Mouse (Mus musculus) cerebellum, adult 2 months (tissue): Measurements from ENCODE around the gene Gm10837. TPM values are rescaled to one million over a fixed set of nuclear protein-coding genes. Genes with fewer than 3 reads are reported as not detected.
A peak's percentile ranks its signal among the peaks of the same experiment; 100 is the strongest.

Experiments used
- DNase-seq, 2 experiments: peaks; one replicate each; pipeline ENCODE4 v3.0.0; 2021
- H3K27ac ChIP-seq: fragments of 200-500 bp; 2 replicates; pipeline ENCODE4 v1.5.1; 2012; ENCODE audit warnings: low read length, control low read depth, inconsistent platforms; ENCODE audit not compliant: insufficient read depth
- H3K27me3 ChIP-seq: fragments of 200-500 bp; 2 replicates; pipeline ENCODE4 v1.6.1; 2012; ENCODE audit warnings: inconsistent platforms, mild to moderate bottlenecking, low read length, moderate library complexity; ENCODE audit not compliant: control insufficient read depth, insufficient read depth
- H3K4me1 ChIP-seq: fragments of 200-500 bp; 2 replicates; pipeline ENCODE4 v1.6.1; 2011; ENCODE audit warnings: low read length; ENCODE audit not compliant: control insufficient read depth, insufficient read depth
- H3K4me3 ChIP-seq: fragments of 200-500 bp; replicated peaks from 2 replicates; pipeline ENCODE3; 2011; ENCODE audit warnings: mild to moderate bottlenecking, low read depth, low read length, control low read depth; ENCODE audit not compliant: insufficient read depth
- CTCF ChIP-seq: fragments of 200-500 bp; IDR thresholded peaks from 2 replicates; pipeline ENCODE4 v1.5.1; 2011; ENCODE audit warnings: low read depth, mild to moderate bottlenecking, control low read depth, low read length, moderate library complexity, borderline replicate concordance; ENCODE audit not compliant: insufficient read depth
- POLR2A ChIP-seq: fragments of 200-500 bp; IDR thresholded peaks from 2 replicates; pipeline ENCODE4 v1.6.1; 2011; ENCODE audit warnings: low read length, control low read depth, borderline replicate concordance; ENCODE audit not compliant: insufficient read depth
- WGBS: fragments of 180-500 bp; shearing (Covaris S2); methylation state at CpG from one replicate; pipeline ENCODE4 v1.1.7; 2018; 5-methylcytosine and 5-hydroxymethylcytosine counted together
- polyA plus RNA-seq: library from polyadenylated mRNA; depleted of rRNA; stranded (reverse); fragments of >200 nt; gene quantifications from 2 replicates; pipeline ENCODE4 v1.2.3, GENCODE M21; 2012; rRNA removed

Gene Gm10837
- polyA plus RNA-seq = 2.7 TPM in 2 replicates

DNA sequence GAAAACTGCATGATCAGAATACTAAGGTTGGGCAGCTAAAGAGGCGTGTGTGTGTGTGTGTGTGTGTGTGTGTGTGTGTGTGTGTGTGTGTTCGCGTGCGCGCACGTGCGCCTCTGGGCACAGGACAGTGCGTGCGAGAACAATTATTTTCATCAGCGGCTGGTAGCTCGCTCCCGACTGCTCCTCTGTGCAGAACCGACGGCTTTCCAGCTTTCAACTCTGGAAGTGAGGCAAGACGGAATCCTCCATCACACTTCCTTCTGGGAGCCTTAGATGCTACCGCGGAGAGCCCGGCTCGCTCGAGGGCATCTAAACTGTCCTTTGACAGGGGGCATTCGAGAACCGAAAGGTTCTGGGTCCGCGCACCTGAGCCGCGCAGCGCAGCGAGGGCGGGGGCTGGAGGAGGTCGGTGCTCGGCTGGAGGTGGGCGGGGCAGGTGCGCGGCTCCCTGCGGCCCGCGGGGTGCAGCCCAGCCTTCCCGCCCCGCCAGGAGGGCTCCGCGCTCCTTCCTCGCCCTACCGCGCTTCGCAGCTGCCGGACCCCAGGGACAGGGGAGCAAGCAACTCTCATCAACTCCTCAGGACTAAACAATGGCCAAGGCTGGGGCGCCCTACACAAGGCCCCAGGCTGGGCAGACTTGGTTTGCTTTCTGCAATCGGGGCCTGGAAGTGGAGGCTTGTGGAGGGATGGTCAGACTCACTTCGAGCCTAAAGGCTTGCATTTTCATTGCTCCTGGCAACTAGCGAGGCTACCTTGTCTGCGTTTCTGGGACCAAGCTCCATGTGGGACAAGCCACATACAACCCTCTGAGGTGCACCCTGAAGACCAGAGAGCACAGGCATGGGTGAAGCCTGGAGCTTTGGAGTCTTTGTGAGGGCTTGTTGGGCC, at the start of gene Gm10837:
Gene Gm10837 (plus strand): TSS at position 146 of the 888 bp plus-strand sequence.
- WGBS = 2% methylated on average over 51 of the region's 51 CpGs
- peak within 1 kb of the TSS; percentile 98 for H3K27ac ChIP-seq
- peak; percentile 77 to 83 for DNase-seq
- H3K4me3 ChIP-seq = peak within 1 kb of the TSS; percentile 59
- peak; percentile 44; the same call in 1 of the 2 replicates for TF ChIP-seq POLR2A
- no peak for TF ChIP-seq CTCF
- H3K4me1 ChIP-seq = no peaks in the 10 kb centered on the region; the same call in 1 of the 2 replicates
- H3K27me3 ChIP-seq = no peaks in the 10 kb centered on the region

DNA sequence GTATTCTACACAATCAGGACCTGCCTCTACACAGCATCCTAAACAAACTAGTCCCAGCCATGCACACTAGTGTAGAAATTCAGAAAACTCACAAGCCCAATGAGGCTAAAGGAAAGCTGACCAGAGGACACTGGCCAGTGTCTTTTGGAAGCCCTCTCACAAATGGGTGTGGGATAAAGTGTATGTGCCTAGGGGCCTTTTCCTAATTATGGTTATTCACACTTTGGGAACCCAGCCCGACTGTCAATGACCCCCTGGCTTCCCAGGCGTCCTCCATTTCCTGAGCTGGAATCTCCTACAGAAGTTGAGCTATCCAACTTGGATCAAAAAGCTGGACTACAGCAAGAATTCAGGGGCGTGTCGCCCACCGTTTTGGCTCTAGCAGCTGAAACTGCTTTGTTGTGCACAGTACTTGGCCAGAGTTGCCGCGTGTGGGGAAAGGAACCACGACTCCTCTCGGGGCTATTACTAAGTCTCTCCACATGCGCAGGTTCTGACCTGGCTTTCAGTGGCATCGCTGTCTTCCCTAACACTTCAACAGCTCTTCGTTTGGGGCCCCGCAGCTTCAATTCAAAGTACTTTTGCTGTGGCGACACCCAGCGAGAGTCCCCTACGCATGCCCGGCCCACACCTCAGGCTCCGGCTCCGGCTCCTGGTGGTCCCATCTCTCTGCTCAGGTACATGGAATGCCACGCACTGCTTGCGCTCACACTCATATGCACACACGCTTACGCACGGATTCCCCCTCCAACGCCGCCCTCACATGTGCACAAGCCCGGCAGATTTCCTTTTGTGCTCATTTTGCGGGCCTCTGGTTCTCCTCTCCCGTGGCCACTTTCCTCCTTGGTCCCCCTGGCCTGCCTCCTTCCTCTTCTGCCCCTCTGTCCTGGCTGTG, 40.5 kb upstream of the Gm10837 start:
- no peaks in the 10 kb centered on the region for H3K27me3 ChIP-seq
- peaks cover 18% of the 10 kb centered on the region for H3K4me1 ChIP-seq
- peak; percentile 44 to 63 for DNase-seq
- H3K27ac ChIP-seq = peak overlapping the region; percentile 84
- peak overlapping the region; percentile 57 for H3K4me3 ChIP-seq
- 10% methylated on average over 29 of the region's 29 CpGs for WGBS
- TF ChIP-seq CTCF (no peak), POLR2A (no peak)

DNA sequence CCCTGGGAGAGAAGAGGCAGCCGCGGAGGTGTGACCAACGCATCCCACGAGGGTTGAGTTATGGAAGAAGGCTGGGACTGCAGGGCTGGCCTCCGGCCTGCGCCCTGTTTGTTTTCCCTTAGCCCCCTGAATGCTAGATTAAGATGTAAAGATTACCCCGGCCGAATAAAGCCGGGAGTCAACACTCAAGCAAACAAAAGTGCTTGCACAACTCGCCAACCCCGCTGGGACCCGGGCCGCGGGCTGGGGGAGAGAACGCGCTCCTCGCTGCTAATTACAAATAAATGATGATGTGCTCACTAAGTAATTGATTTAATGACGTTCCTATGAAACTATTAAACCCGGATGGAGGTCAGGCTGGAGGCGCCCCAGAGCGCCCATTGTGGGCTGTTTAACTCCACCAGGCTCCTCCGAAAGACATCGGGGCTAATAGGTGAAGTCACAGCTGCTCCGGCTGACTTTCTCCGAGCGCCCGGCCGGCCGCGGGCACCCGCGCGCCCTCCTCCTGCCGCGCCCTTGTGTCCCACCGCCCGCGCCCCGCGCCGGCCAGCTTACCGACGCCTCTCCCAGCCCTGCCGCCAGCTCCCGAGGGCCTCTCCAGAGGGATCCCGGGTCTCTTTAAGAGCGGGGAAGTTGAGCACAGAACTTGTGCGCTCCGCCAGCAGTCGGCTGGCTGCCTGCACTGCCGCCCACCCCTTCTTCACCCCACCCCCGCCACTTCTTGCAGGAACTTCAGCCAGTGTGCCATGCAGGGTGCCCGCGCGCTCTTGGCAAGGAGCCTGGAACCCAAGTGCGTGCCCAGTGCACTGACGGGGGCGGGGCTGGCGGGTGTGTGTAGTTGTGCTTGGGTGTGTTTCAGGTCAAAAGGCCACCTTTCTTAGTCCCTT, 39.6 kb upstream of the Gm10837 start, which contains the start of gene Gm5089:
Gene Gm5089 (minus strand): TSS at position 620 of the 887 bp plus-strand sequence.
- Histone ChIP-seq H3K4me3 (peak within 1 kb of the TSS; percentile 57), H3K27ac (peak within 1 kb of the TSS; percentile 84), H3K4me1 (peaks cover 18% of the 10 kb centered on the region), H3K27me3 (no peaks in the 10 kb centered on the region)
- WGBS = 1% methylated on average over 59 of the region's 59 CpGs
- TF ChIP-seq POLR2A = no peak
- no peak for TF ChIP-seq CTCF
- DNase-seq = peak; percentile 78 to 79

DNA sequence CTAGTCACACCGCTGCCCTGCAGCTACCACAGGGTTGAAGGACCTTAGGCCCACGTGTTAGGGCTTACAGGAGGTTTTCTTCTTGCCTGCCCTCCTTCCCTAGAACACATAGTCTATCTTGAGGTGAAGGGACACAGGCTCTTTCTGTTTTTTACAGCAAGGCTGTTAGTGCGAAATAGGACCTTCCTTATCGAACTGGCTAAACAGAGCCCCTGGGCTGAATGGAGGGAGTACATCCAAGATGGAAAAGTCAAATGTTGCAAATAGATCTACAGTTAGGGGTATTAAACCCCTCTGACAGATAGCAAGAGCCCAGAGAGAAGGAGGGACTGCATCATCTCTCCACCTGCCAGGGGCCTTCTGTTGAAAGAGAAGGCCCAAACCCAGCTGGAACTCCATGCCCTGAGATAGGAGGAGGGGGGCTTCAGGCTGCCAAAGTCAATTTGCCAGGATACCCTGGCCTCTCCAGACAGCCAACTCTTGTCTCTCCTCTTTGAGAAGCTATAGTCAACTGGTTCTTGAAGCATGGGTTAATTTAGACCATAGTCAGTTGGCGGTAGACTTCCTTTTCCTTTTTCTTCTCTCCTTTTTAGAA, 38.7 kb upstream of the Gm10837 start:
- TF ChIP-seq POLR2A (no peak), CTCF (no peak)
- DNase-seq = no peak
- H3K27ac ChIP-seq = no peak overlapping the region
- peaks cover 21% of the 10 kb centered on the region for H3K4me1 ChIP-seq
- peak overlapping the region; percentile 57 for H3K4me3 ChIP-seq
- H3K27me3 ChIP-seq = no peaks in the 10 kb centered on the region
- WGBS = 66% methylated on average over 5 of the region's 5 CpGs

DNA sequence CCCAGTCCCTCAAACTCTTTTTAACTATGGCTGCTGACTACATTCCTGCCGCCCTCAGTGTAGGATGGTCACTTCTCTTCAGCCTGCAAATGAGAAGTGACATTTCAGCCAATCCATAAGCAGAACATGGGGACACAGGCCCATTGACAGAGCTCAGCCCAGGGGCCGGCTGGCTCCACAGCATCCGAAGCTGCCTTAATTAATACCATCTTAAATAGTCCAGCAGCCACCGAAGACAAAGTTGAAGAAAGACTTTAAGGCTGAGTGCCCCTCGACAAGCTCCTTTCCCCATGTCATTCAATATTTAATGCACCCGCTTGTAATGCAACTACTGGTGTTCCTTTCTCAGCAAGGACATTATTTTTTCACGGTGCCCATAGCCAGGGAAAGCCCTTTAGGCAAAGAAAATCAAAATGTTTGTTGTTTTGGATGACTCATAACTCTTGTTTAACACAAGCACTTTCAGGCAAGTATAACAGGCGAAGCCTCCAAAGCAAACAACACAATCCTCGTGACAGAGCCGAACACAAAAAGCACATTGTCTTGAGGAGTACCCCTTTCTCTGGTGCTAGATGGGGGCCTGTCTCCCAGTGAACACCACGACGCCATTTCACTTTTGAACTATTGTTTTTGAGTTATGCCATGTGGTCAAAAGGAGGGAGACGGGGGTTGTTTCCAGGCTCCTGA, 37.5 kb upstream of the Gm10837 start:
- 60% methylated on average over 13 of the region's 13 CpGs for WGBS
- Histone ChIP-seq H3K4me1 (peaks cover 22% of the 10 kb centered on the region), H3K27ac (0 out of 2 replicates have a peak overlapping the region, but pooled peaks have one; percentile 59), H3K4me3 (no peak overlapping the region), H3K27me3 (no peaks in the 10 kb centered on the region)
- DNase-seq = peak in 1 of 2 experiments; percentile 33
- TF ChIP-seq POLR2A (no peak), CTCF (no peak)

DNA sequence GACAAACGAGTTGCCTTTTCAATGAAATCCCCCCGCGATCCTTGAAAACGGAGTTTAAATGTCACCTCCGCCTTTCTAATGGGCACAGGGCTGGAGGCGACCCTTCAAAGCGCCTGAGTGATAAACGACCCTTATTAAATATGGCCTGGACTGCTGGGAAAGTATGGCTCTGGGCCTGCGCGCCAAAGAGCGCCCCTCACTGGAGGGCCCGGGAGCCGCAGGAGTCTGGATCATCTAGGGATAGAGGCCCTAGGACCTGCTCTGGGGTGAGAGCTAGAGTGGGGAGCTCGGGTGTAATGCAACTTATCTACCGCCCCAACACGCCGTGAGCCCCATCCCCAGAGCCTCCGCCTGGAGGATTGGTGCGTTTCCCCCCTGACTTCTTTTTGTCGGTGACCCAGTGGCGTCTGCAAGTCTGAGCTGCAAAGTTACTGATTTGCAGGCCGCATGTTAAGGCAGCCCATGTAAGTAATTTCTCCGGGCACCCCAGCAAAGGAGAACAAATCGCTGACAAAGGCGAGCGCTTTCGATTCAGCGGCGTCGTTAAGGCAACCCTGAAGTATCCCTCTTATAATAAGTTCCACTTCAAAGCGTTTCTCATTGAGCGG, 36.9 kb upstream of the Gm10837 start:
- Histone ChIP-seq H3K27ac (peak overlapping the region; percentile 59; the same call in 1 of the 2 replicates), H3K27me3 (no peaks in the 10 kb centered on the region), H3K4me1 (peaks cover 22% of the 10 kb centered on the region), H3K4me3 (peak overlapping the region; percentile 58)
- TF ChIP-seq POLR2A (no peak), CTCF (peak; percentile 47; the same call in 1 of the 2 replicates)
- 16% methylated on average over 32 of the region's 32 CpGs for WGBS
- peak; percentile 57 to 69 for DNase-seq
